In genomic region chr3:89058783-89059182, GRCm38 (mm10) we compare ENCODE assay signal across 10 mouse cellular contexts. TPM values are rescaled to one million over a fixed set of nuclear protein-coding genes. Genes with fewer than 3 reads are reported as not detected.
A peak's percentile ranks its signal among the peaks of the same experiment; 100 is the strongest.
DNase-seq lines count a peak whose midpoint lies in the region; ATAC-seq lines count a peak whose summit lies in the region.
"Had no signal": no experiment of that assay in that cellular context is flagged by ENCODE, and none has a peak within 500 bp of the region (broad histone marks: within the 10 kb centered on the region; RNA-seq: fewer than 3 reads in every experiment).

No protein-coding gene starts in this region.

- no peak overlapping the region for H3K4me3 ChIP-seq in hindbrain, embryonic 10.5 days
- H3K4me3 ChIP-seq in hindbrain, embryonic 12.5 days: no peak overlapping the region
- H3K4me3 ChIP-seq in hindbrain, embryonic 14.5 days (replicated peaks; ENCODE audit: low read length): no peak overlapping the region
- H3K4me3 ChIP-seq: heart, embryonic 15.5 days; midbrain, embryonic 12.5 days had no signal

- no peak overlapping the region for H3K4me2 ChIP-seq in hindbrain, embryonic 12.5 days (replicated peaks)
- H3K4me2 ChIP-seq in hindbrain, embryonic 14.5 days (replicated peaks): no peak overlapping the region
- H3K4me2 ChIP-seq: heart, embryonic 15.5 days; midbrain, embryonic 12.5 days had no signal

- DNase-seq in hindbrain, embryonic 10.5 days (ENCODE audit: low spot score): peak; percentile 28
- DNase-seq in 416B (ENCODE audit: low read depth) (peak; percentile 59), ES-CJ7 (ENCODE audit: low read depth, low spot score) (peak; percentile 62)
- peak; percentile 29 for DNase-seq in cerebellum, adult 8-10 months
- peak; percentile 48 to 54 for DNase-seq in kidney, postnatal 4 days
- peak; percentile 48 for DNase-seq in thymus, postnatal 14 days
- DNase-seq in hindbrain, embryonic 14.5 days (ENCODE audit: low spot score): no peak

- H3K4me1 ChIP-seq in hindbrain, embryonic 10.5 days (replicated peaks): peaks cover 9% of the 10 kb centered on the region
- H3K4me1 ChIP-seq in hindbrain, embryonic 12.5 days: no peaks in the 10 kb centered on the region
- H3K4me1 ChIP-seq in hindbrain, embryonic 14.5 days (replicated peaks; ENCODE audit: control insufficient read depth, insufficient read depth, low read length): no peaks in the 10 kb centered on the region
- H3K4me1 ChIP-seq: heart, embryonic 15.5 days; midbrain, embryonic 12.5 days had no signal

- WGBS in hindbrain, embryonic 10.5 days: 83% methylated on average over 3 of the region's 3 CpGs
- 79% methylated on average over 3 of the region's 3 CpGs for WGBS in hindbrain, embryonic 12.5 days
- WGBS in hindbrain, embryonic 14.5 days: 82% methylated on average over 3 of the region's 3 CpGs

- ATAC-seq in hindbrain, embryonic 12.5 days (ENCODE audit: low FRiP score): no peak
- no peak for ATAC-seq in hindbrain, embryonic 14.5 days (ENCODE audit: low FRiP score)

- no peak overlapping the region for H3K27ac ChIP-seq in hindbrain, embryonic 10.5 days
- no peak overlapping the region for H3K27ac ChIP-seq in hindbrain, embryonic 12.5 days
- H3K27ac ChIP-seq in hindbrain, embryonic 14.5 days: no peak overlapping the region
- H3K27ac ChIP-seq: heart, embryonic 15.5 days; midbrain, embryonic 12.5 days had no signal

- H3K9ac ChIP-seq in hindbrain, embryonic 12.5 days: no peak overlapping the region
- H3K9ac ChIP-seq in hindbrain, embryonic 14.5 days: no peak overlapping the region
- H3K9ac ChIP-seq: heart, embryonic 15.5 days; midbrain, embryonic 12.5 days had no signal

- H3K36me3 ChIP-seq in hindbrain, embryonic 10.5 days: peaks cover 99% of the 10 kb centered on the region
- H3K36me3 ChIP-seq in hindbrain, embryonic 12.5 days: peaks cover 81% of the 10 kb centered on the region
- H3K36me3 ChIP-seq in hindbrain, embryonic 14.5 days (replicated peaks; ENCODE audit: control insufficient read depth, insufficient read depth): peaks cover 97% of the 10 kb centered on the region

- H3K9me3 ChIP-seq in hindbrain, embryonic 10.5 days: no peaks in the 10 kb centered on the region
- no peaks in the 10 kb centered on the region for H3K9me3 ChIP-seq in hindbrain, embryonic 12.5 days (replicated peaks)
- H3K9me3 ChIP-seq in hindbrain, embryonic 14.5 days (ENCODE audit: control insufficient read depth, low read length): no peaks in the 10 kb centered on the region
- H3K9me3 ChIP-seq: heart, embryonic 15.5 days; midbrain, embryonic 12.5 days had no signal

- no peaks in the 10 kb centered on the region for H3K27me3 ChIP-seq in hindbrain, embryonic 10.5 days (ENCODE audit: insufficient read depth, poor library complexity, severe bottlenecking)
- H3K27me3 ChIP-seq in hindbrain, embryonic 12.5 days: no peaks in the 10 kb centered on the region
- H3K27me3 ChIP-seq in hindbrain, embryonic 14.5 days (ENCODE audit: control insufficient read depth, insufficient read depth, low read length): no peaks in the 10 kb centered on the region
- H3K27me3 ChIP-seq: heart, embryonic 15.5 days; midbrain, embryonic 12.5 days had no signal

RNA-seq across cellular contexts. Expression of gene Rusc1, which starts 34.3 kb away (rescaled TPM):
- 19.1 and 38.3 TPM in 2 replicates for polyA plus RNA-seq in hindbrain, embryonic 10.5 days (2016; fragmentation: Nextera tagmentation; extraction: Ambion mirVana)
- 66.9 and 67.1 TPM in 2 replicates for polyA plus RNA-seq in hindbrain, embryonic 12.5 days (2016; fragmentation: Nextera tagmentation; extraction: Ambion mirVana)
- 95.7 and 117 TPM in 2 replicates for polyA plus RNA-seq in hindbrain, embryonic 14.5 days (2014; fragmentation: Nextera tagmentation; extraction: Ambion mirVana)

RNA-seq across cellular contexts. Expression of gene Gm43738, which starts 42.1 kb away (rescaled TPM):
- 0.09 TPM in 1 of 2 replicates, not detected in the other for polyA plus RNA-seq in hindbrain, embryonic 10.5 days (2016; fragmentation: Nextera tagmentation; extraction: Ambion mirVana)
- polyA plus RNA-seq in hindbrain, embryonic 12.5 days (2016; fragmentation: Nextera tagmentation; extraction: Ambion mirVana): not detected in 2 replicates
- not detected in 2 replicates for polyA plus RNA-seq in hindbrain, embryonic 14.5 days (2014; fragmentation: Nextera tagmentation; extraction: Ambion mirVana)
- polyA plus RNA-seq: midbrain, embryonic 12.5 days had no signal

RNA-seq across cellular contexts. Expression of gene Fdps, which starts 43.0 kb away (rescaled TPM):
- 383 and 460 TPM in 2 replicates for polyA plus RNA-seq in hindbrain, embryonic 10.5 days (2016; fragmentation: Nextera tagmentation; extraction: Ambion mirVana)
- 284 TPM in 2 replicates for polyA plus RNA-seq in hindbrain, embryonic 12.5 days (2016; fragmentation: Nextera tagmentation; extraction: Ambion mirVana)
- 416 and 468 TPM in 2 replicates for polyA plus RNA-seq in hindbrain, embryonic 14.5 days (2014; fragmentation: Nextera tagmentation; extraction: Ambion mirVana)
